Mouse (Mus musculus) right cerebral cortex, postnatal 4 days (tissue): ENCODE measurements around the gene Noxred1.
"Not testable (repeated sequence)": the region's sequence is repeated elsewhere in the genome, so short reads cannot be mapped to it uniquely, and the experiment has no call there.

Source experiments
- DNase-seq: peaks from one replicate; pipeline ENCODE4 v3.0.0-alpha.2; 2022

The Noxred1 gene

DNA sequence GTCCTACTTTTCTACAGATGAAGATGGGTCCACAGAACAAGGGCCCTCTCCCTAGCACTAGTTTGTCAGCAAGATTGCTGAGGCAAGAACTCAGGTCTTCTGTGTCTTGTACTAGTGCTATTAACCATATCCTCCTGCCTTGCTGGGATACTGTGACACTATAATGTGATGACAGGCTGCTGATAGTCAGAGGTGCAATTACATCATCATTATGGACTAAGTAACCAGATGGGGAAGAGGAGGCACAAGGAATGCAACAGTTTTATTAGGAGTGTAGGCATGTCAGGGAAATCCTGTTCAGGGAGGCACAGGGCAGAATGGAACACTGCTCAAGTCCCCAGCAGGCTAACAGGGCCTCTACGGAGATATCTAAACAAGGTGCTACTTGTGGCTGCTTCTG is at the start of gene Noxred1:
Noxred1 (minus strand) TSS at position 101 of the 400 bp plus-strand sequence.
- no peak for DNase-seq

GRCm38 (mm10) chr12:87284726-87285125 is 46.2 kb upstream of the Noxred1 start:
- no peak for DNase-seq

- DNase-seq: no peak
Measured at GRCm38 (mm10) chr12:87284268-87284667, 45.7 kb upstream of the Noxred1 start.

DNA sequence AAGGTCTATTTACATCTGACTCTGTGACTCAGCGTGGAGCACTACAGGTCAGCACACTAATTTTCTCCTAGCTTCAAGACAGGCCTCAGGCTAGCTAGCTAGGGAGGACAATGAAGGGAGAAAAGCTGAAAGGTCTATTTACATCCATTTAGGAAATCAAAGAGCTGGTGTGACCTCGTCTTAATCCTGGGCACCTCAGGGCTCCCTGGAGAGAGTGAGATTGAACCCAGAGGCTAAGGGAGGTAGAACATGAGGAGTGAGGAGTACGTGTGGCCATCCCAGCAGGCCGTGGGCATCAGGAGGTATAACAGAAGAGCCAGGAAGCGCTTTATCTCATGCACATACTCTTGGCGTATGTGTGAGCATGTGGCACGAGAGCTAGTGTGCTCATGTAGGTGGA is 45.2 kb upstream of the Noxred1 start:
- DNase-seq: no peak

GRCm38 (mm10) chr12:87282743-87283142 is 44.2 kb upstream of the Noxred1 start:
- DNase-seq: no peak

- no peak for DNase-seq
Measured at GRCm38 (mm10) chr12:87281766-87282165, 43.2 kb upstream of the Noxred1 start.

DNA sequence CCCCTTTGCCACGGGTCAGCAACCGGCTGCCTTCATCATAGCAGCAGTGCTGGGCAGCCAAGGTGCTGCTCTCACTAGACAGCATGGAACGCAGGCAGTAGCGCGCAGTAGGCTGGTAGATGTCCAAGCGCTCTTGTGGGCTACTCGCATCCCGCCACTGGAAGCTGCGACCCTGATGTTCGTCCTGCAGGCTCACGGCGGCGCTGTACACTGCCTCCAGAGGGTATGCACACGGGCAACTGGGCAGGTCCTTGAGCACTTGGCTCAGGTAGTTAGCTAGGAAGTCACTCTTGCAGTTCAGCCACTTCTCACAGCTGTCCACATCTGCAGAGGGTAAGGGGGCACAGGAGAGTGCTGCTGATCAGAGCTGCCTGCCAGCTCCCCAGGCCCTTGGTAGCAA is 41.3 kb upstream of the Noxred1 start:
- DNase-seq: no peak

GRCm38 (mm10) chr12:87279350-87279749 is 40.8 kb upstream of the Noxred1 start:
- DNase-seq: no peak

GRCm38 (mm10) chr12:87278118-87278730 is 39.7 kb upstream of the Noxred1 start:
- no peak for DNase-seq

- DNase-seq: not testable (repeated sequence)
Measured at GRCm38 (mm10) chr12:87277251-87277650, 38.7 kb upstream of the Noxred1 start.

- DNase-seq: no peak
Measured at GRCm38 (mm10) chr12:87274853-87275831, 36.6 kb upstream of the Noxred1 start.

DNA sequence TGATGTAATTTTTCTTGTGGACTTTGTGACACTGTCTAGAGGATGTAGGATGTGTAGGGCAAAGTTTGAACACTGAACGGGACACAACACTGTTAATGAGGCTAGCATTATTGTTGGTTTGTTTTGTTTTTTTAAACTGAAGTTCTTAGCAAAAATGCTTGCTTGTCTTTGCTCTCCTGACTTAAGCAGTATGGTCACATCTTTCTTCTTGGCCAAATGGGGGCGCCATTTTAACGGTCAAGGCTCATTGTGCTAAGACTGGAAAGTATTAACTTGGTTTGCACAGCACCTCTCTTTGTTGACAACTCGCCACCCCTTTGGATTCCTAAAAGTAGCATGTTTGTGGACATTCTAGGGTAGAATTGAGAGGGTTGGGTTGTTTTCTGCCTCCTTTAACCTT is 29.1 kb upstream of the Noxred1 start:
- no peak for DNase-seq

- DNase-seq: no peak
Measured at GRCm38 (mm10) chr12:87266827-87267603, 28.5 kb upstream of the Noxred1 start.

DNA sequence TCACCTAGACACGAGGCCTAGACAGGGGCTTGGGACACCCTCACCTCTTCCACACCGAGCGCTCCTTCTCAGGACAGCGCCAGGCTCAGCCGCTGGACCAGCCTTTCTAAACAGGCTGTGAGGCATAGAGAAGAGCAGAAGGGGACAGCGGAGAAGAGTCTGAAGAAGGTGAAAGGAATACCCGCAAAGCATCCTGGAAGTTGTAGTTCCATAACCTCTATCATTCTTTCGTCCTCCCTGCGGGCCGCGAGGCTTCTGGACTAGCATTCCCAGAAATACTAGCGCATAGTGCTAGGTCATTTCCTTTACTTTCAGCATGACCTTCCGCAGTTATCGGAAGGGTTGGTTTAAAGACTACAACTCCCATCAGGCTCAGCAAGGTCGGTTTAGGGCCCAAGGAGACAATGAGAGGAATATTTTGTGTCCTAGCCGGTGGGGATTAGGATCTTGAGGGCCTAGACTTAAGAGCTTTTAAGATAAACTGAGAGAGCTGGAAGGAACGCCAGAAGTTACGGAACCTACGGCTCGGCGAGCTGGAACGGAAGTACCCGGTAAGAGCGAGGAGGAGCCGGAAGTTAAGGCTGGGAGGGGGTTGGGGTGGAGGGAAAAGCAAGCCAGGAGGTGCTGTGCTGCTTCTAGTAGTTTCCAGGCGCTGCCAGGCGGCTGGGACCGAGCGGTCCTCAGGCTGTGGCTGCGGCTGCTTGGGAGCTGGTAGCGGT is 27.7 kb upstream of the Noxred1 start, which contains the start of the genes Vipas39 and Ahsa1:
Vipas39 (minus strand) TSS at position 149 of the 719 bp plus-strand sequence.
Ahsa1 (plus strand) TSS at position 372 of the 719 bp plus-strand sequence.
- peak; percentile 76 for DNase-seq

DNA sequence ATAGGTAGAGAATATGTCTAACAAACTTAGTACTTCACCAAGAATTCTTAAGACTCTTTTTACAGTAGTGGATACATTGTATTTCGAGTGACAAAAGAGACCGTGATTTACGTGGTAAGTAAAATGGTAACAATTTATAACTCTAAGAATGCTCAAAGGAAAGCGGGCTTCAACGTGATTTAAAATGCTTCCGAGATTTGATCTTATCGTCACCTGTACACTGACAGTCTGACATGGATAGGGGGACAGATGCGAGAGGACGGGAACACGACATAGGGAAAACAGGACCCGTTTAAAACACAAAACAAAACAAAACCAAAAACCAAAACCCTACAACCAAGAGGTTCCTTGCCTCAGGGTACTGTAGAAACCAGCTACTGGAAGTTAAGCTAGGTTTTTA is 26.9 kb upstream of the Noxred1 start:
- no peak for DNase-seq

DNA sequence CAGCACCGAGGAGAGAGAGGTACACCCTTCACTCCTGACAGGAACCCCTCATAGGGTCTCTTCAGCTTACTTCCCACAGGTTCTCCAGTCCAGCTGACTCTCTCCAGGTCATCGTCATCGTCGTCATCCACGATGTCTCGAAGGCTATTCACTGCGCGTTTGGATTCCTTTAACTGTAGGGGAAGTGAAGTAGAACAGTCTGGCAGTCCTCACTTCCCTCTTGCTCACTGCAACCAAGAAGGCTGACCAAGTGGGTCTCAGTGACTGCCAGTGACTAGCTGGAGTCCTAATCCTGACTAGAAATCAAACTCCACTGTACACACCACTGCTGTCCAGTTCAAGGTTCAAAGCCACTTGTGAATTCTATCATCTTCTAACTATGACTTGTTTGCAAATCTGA is 22.0 kb upstream of the Noxred1 start:
- no peak for DNase-seq

DNA sequence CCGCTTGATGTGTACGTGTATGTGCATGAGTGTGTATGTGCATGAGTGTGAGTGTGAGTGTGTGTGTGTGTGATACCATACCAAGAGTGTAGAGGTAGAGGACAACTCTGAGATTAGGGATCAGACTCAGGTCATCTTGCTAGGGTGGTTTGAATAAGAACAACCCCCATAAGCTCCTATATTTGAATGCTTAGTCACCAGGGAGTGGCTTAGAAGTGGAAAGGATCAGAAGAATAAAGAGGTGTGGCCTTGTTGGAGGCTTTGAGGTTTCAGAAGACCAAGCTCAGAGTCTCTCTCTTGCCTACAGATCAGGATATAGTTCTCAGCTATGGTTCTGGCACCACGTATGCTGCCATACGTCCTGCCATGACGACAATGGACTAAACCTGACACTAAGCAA is 18.1 kb upstream of the Noxred1 start:
- DNase-seq: no peak

DNA sequence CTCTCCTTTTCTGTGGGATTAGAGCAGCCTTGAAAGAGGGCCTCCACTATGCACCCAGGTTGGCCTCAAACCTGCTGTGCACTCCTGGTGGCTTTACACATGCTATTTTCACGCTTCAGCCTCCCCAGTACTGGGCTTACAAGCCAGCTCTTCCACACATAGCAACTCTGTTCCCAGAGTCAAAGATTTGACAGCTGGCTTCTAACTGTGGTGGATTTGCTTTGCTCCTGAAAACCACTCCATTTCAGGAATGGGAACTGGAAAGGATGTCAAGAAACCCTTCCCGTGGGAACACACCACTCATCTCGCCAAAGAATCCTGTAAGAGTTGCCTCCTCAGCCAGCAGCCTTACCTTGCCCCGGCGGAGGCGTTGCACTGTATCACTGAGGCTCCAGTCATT is 15.3 kb upstream of the Noxred1 start:
- no peak for DNase-seq

- no peak for DNase-seq
Measured at GRCm38 (mm10) chr12:87250161-87250560, 11.6 kb upstream of the Noxred1 start.

DNA sequence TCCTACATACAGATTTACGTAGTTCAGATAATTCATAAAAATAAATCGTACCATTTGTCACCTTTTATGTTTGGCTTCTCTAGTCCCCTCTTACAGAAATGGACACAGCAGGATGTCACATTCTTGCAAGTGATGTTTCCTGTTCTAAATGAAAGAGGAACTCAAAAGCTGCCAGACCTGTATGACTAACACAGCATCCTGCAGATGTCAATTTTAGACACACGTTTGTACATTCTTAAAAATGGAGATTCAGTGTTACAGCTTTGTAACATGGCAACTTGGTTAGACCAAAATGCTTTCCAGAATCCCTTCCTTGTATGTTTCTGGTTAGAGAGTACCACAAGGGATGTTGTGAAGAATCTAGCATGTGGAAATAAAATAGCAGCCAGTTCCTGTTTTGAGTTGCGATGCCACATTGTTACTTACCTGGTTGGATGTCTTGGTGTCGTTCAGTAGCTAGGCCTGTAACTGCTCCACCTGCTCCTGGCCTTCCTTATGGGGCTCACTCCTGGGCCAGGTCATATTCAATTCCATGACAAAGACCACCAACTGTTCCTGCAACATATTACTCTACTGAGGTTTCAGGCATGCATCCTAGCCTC is 1.5 kb downstream of the Noxred1 start:
- DNase-seq: no peak

DNA sequence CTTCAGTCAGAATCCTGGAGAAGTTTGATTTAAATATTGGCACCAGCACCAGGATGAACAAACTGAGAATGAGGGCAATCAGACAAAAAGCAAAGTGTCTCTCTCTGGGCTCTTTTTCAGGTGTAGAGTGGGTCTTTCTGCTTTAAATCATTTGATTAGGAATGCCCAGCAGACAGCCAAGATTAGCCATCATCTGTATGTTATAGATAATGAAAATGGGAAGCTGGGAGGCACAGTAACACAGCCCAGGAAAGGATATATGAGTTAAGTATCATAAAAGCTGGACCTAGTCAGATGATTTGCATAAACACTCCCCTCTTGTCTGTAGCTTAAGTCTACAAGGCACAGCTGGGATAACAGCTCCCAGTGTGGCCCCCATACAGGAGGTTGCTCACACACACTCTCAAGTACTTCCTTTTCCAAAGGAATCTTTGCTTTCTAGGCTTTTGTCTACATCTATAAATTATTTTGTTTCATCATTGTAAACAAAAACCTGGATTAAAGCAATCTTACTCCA is 8.1 kb downstream of the Noxred1 start:
- DNase-seq: no peak

GRCm38 (mm10) chr12:87229633-87230032 is 8.9 kb downstream of the Noxred1 start:
- DNase-seq: no peak
